Mouse (Mus musculus): ENCODE data around the gene Klhl3. TPM values are rescaled to one million over a fixed set of nuclear protein-coding genes. Genes with fewer than 3 reads are reported as not detected.
"Not testable (repeated sequence)": the region's sequence is repeated elsewhere in the genome, so short reads cannot be mapped to it uniquely, and the experiment has no call there.

Klhl3 gene
- under 1 TPM in 13 of 26 experiments, not detected in 13; 0.09 to 0.71 (median 0.41) TPM for total RNA-seq (2018; cell fraction: chromatin; rRNA removed)
- total RNA-seq (2018; cell fraction: cytosol; rRNA removed), result under 1 TPM in 25 of 26 experiments, not detected in 1; 0.03 to 0.34 (median 0.10) TPM
- total RNA-seq (2018; cell fraction: nucleus; rRNA removed), result 1 to 10 TPM in 1 of 26 experiments, under 1 TPM in 13, not detected in 12; 0.06 to 2.2 (median 0.28) TPM
- 0.05 to 1.1 TPM (median 0.19 TPM) in 3 replicates for polyA plus RNA-seq (2018)

- H3K79me2 ChIP-seq (ENCODE audit: inconsistent target), result no peaks in the 10 kb centered on the region
- no peaks in the 10 kb centered on the region for H3K36me3 ChIP-seq (ENCODE audit: inconsistent target)
- 0 out of 2 replicates have a peak within 1 kb of the TSS, but pooled peaks have one; percentile 1 for H3K27ac ChIP-seq
- whole genome bisulfite sequencing (ENCODE audit: missing documents), result 6% methylated on average over 35 of the region's 35 CpGs
- peak within 1 kb of the TSS; percentile 34 for H3K4me3 ChIP-seq (ENCODE audit: inconsistent target)
Measured at GRCm38 (mm10) chr13:58113061-58113900, at the start of gene Klhl3. Gene Klhl3, minus strand, starts transcription at chr13:58113592.

DNA sequence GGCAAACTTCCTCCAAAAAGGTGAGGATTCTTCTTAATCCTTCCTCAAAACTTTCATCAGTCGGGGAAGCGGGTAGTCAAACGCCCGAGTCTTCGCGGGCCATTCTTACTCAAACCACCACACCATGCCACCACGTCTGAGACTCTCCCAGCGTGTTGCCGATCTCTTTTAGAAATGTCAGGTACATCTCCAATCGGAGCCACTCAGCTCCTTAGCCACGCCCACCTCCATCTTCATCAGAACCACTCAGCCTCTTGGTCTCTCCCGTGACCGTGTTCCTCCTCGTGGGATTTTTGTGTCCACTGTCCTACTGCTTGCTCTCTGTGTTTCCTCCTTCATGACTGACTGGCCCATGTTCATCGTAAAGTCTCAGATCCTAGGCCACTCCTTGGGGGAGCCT is 47.4 kb upstream of the Klhl3 start:
- Histone ChIP-seq H3K4me3 (ENCODE audit: inconsistent target) (no peak overlapping the region), H3K36me3 (ENCODE audit: inconsistent target) (peaks cover 38% of the 10 kb centered on the region), H3K27ac (no peak overlapping the region), H3K79me2 (ENCODE audit: inconsistent target) (peaks cover 9% of the 10 kb centered on the region; the same call in 1 of the 2 replicates)
- WGBS (ENCODE audit: missing documents), result 98% methylated on average over 13 of the region's 15 CpGs

DNA sequence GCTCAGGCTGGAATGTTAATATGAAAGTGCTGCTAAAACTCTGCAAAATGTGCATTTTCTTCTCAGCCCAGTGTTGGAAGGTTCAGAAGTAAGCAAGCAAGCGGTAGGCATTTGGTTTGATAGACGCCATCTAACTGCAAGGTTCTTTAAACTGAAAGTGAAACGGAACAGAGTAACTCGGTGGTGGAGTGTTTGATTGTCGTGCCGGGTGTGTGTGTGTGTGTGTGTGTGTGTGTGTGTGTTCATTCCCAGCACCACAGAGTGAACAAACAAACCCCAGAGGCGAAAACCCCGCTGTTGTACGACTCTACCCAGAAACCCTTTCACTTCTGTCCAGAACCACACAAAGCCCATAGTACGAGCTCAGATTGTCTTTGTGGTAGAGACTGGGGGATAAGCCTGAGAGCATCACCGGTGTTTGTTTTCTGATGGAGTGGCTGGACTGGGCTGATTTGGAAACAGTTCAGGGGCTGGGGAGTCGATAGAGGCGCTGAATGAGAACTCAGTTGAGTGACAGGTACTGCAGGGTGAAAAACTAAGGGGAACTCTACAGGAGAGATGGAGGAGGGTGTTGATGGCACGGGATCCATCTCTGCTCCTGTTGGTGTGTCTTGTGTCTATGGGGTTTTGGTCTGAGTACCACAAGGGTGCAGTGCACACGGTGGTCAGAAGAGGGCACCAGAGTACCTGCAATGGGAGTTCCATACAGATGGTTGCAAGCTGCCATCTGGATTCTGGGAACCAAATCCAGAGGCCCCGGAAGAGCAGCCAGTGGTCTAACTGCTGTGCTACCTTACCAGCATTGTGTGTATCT is 44.9 kb upstream of the Klhl3 start:
- peak overlapping the region; percentile 31 for H3K27ac ChIP-seq
- H3K36me3 ChIP-seq (ENCODE audit: inconsistent target), result peaks cover 25% of the 10 kb centered on the region
- WGBS (ENCODE audit: missing documents), result 3% methylated on average over 15 of the region's 16 CpGs
- peaks cover 9% of the 10 kb centered on the region; the same call in 1 of the 2 replicates for H3K79me2 ChIP-seq (ENCODE audit: inconsistent target)
- H3K4me3 ChIP-seq (ENCODE audit: inconsistent target), result peak overlapping the region; percentile 90

DNA sequence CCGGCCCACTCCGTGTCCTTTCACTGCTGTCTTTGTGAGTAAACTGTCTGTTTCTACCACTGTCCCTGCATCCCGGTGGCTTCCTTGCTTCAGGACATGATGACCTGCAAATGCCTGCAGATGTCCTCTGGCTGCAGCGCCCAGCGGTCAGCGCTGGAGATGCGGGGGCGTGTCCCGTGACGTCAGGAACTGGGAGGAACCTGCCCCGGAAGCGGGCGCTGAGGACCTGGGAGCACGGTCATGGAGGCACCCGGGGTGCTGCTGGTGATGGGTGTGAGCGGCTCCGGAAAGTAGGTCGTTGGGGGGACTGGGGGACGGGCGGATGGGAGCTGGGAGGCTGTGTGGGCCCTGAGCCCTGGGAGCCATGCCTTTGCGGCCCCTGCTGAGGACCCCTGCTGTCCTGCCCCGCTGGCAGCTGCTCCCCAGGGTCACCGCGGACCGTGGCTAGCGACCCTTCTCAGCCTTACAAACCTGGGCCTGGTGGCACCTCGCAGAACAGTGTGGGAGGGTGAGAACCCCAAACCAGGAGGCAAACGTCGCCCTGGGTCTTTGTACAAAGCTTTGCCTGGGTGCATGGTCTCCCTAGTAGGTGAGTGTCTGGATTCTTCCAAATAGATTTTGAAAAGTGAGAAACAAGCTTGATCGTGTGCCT is 44.2 kb upstream of the Klhl3 start, which contains the start of gene Idnk:
TSS of gene Idnk (plus strand) at position 203 of the 652 bp plus-strand sequence.
- WGBS (ENCODE audit: missing documents), result under 1% methylated on average over 30 of the region's 30 CpGs
- H3K27ac ChIP-seq, result peak within 1 kb of the TSS; percentile 31
- peaks cover 9% of the 10 kb centered on the region; the same call in 1 of the 2 replicates for H3K79me2 ChIP-seq (ENCODE audit: inconsistent target)
- peak within 1 kb of the TSS; percentile 90 for H3K4me3 ChIP-seq (ENCODE audit: inconsistent target)
- peaks cover 23% of the 10 kb centered on the region for H3K36me3 ChIP-seq (ENCODE audit: inconsistent target)

GRCm38 (mm10) chr13:58157036-58157435 is 43.6 kb upstream of the Klhl3 start:
- WGBS (ENCODE audit: missing documents), result 29% methylated on average over 8 of the region's 8 CpGs
- H3K36me3 ChIP-seq (ENCODE audit: inconsistent target), result peaks cover 23% of the 10 kb centered on the region
- H3K79me2 ChIP-seq (ENCODE audit: inconsistent target), result peaks cover 9% of the 10 kb centered on the region; the same call in 1 of the 2 replicates
- H3K27ac ChIP-seq, result no peak overlapping the region
- H3K4me3 ChIP-seq (ENCODE audit: inconsistent target), result peak overlapping the region; percentile 90

- Histone ChIP-seq H3K79me2 (ENCODE audit: inconsistent target) (peaks cover 9% of the 10 kb centered on the region; the same call in 1 of the 2 replicates), H3K36me3 (ENCODE audit: inconsistent target) (peaks cover 15% of the 10 kb centered on the region), H3K4me3 (ENCODE audit: inconsistent target) (no peak overlapping the region), H3K27ac (no peak overlapping the region)
- WGBS (ENCODE audit: missing documents), result 82% methylated on average over 2 of the region's 2 CpGs
Measured at GRCm38 (mm10) chr13:58156031-58156430, 42.6 kb upstream of the Klhl3 start.

DNA sequence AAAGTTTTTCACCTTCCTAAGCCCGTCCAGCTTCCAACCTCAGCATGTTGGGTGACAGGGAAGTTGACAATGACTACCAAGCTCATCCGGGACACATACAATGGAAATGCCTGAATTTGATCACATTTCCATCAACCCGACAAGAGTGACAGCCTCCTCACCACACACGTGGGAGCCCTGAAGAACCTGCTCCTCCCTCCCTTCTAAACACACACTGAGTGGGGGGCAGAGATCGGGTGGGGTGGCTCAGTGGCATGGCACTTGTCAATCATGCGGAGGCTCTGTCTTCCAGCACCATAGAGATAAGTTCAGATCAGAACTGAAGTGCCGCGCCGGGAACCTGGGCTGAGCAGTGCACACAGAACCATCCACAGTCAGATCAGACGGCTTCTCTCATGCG is 37.0 kb upstream of the Klhl3 start:
- WGBS (ENCODE audit: missing documents), result 88% methylated on average over 10 of the region's 11 CpGs
- Histone ChIP-seq H3K79me2 (ENCODE audit: inconsistent target) (no peaks in the 10 kb centered on the region), H3K4me3 (ENCODE audit: inconsistent target) (no peak overlapping the region), H3K27ac (no peak overlapping the region), H3K36me3 (ENCODE audit: inconsistent target) (no peaks in the 10 kb centered on the region)

DNA sequence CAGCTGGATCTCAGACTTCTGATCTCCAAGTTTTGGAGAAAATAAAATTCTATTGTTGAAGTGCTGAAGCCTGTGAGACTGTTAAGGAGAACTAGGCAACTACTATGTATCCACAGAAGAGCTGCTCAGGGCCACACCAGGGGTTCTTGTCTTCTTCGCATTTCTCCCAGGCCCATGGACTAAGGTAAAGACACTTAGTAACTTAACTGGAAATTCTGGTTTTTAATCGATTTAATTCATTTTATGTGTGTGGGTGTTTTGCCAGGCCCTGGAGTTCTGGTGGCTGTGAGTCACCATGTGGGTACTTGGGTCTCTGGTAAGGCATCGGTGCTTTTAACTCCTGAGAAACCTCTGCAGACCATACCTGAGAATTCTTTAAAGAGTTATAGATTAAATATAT is 36.2 kb upstream of the Klhl3 start:
- 97% methylated on average over 3 of the region's 3 CpGs for WGBS (ENCODE audit: missing documents)
- Histone ChIP-seq H3K4me3 (ENCODE audit: inconsistent target) (no peak overlapping the region), H3K36me3 (ENCODE audit: inconsistent target) (no peaks in the 10 kb centered on the region), H3K79me2 (ENCODE audit: inconsistent target) (no peaks in the 10 kb centered on the region), H3K27ac (no peak overlapping the region)

DNA sequence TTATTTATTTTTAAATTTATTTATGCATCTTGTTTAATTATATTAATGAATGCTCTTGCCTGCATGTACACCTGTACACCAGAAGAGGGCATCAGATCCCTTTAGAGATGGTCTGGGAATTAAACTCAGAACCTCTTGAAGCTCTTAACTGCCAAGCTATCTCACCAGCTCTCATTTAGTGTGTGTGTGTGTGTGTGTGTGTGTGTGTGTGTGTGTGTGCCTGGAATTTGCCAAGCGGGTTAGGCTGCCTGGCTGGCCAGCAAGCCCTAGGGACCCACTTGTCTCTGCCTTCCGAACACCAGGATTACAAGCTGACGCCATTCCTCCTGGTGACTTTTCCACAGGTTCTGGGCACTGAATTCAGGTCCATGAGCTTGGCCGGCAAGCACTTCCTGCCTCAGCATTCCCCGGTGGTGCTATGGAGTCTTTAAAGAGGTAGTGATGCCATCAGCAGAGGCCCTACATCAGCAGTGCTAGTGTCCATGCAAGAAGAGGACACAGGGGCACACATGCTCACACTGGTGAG is 35.7 kb upstream of the Klhl3 start:
- H3K27ac ChIP-seq, result no peak overlapping the region
- WGBS (ENCODE audit: missing documents), result 60% methylated on average over 5 of the region's 5 CpGs
- H3K36me3 ChIP-seq (ENCODE audit: inconsistent target), result no peaks in the 10 kb centered on the region
- H3K4me3 ChIP-seq (ENCODE audit: inconsistent target), result peak overlapping the region; percentile 10; the same call in 1 of the 2 replicates
- no peaks in the 10 kb centered on the region for H3K79me2 ChIP-seq (ENCODE audit: inconsistent target)

- H3K36me3 ChIP-seq (ENCODE audit: inconsistent target), result no peaks in the 10 kb centered on the region
- no peaks in the 10 kb centered on the region for H3K79me2 ChIP-seq (ENCODE audit: inconsistent target)
- WGBS (ENCODE audit: missing documents), result 4% methylated on average over 17 of the region's 17 CpGs
- peak overlapping the region; percentile 10; the same call in 1 of the 2 replicates for H3K4me3 ChIP-seq (ENCODE audit: inconsistent target)
- H3K27ac ChIP-seq, result no peak overlapping the region
Measured at GRCm38 (mm10) chr13:58148256-58148831, 35.0 kb upstream of the Klhl3 start.

- no peak overlapping the region for H3K4me3 ChIP-seq (ENCODE audit: inconsistent target)
- no peaks in the 10 kb centered on the region for H3K36me3 ChIP-seq (ENCODE audit: inconsistent target)
- WGBS (ENCODE audit: missing documents), result 91% methylated on average over 1 of the region's 1 CpGs
- H3K79me2 ChIP-seq (ENCODE audit: inconsistent target), result no peaks in the 10 kb centered on the region
- H3K27ac ChIP-seq, result no peak overlapping the region
Measured at GRCm38 (mm10) chr13:58147760-58148159, 34.4 kb upstream of the Klhl3 start.

GRCm38 (mm10) chr13:58146603-58147002 is 33.2 kb upstream of the Klhl3 start:
- not testable (repeated sequence) for H3K79me2 ChIP-seq (ENCODE audit: inconsistent target); H3K36me3 ChIP-seq (ENCODE audit: inconsistent target); H3K27ac ChIP-seq; H3K4me3 ChIP-seq (ENCODE audit: inconsistent target)
- WGBS (ENCODE audit: missing documents), result 98% methylated on average over 8 of the region's 8 CpGs

- H3K79me2 ChIP-seq (ENCODE audit: inconsistent target), result peaks cover 4% of the 10 kb centered on the region
- H3K36me3 ChIP-seq (ENCODE audit: inconsistent target), result no peaks in the 10 kb centered on the region
- WGBS (ENCODE audit: missing documents), result 91% methylated on average over 3 of the region's 3 CpGs
- no peak overlapping the region for H3K4me3 ChIP-seq (ENCODE audit: inconsistent target)
- H3K27ac ChIP-seq, result no peak overlapping the region
Measured at GRCm38 (mm10) chr13:58131692-58132091, 18.3 kb upstream of the Klhl3 start.

Data from macrophage (primary cell).